Mouse (Mus musculus): ENCODE measurements around the gene Il17f. TPM values are rescaled to one million over a fixed set of nuclear protein-coding genes. Genes with fewer than 3 reads are reported as not detected.
"Not testable (repeated sequence)": the region's sequence is repeated elsewhere in the genome, so short reads cannot be mapped to it uniquely, and the experiment has no call there.

Il17f gene
- polyA plus RNA-seq, 1 experiment from 2014 or later = not detected

- no peaks in the 10 kb centered on the region for H3K4me1 ChIP-seq (ENCODE audit: control insufficient read depth, insufficient read depth, low read length)
- no peak for ATAC-seq (replicated peaks; ENCODE audit: insufficient number of reproducible peaks, low FRiP score, low TSS enrichment)
- no peaks in the 10 kb centered on the region for H3K27me3 ChIP-seq (ENCODE audit: control insufficient read depth, insufficient read depth, low read length)
- H3K9me3 ChIP-seq (replicated peaks; ENCODE audit: control insufficient read depth, low read length) = no peaks in the 10 kb centered on the region
- H3K36me3 ChIP-seq (ENCODE audit: control insufficient read depth, insufficient read depth, low read length) = peaks cover 14% of the 10 kb centered on the region
- no peak overlapping the region for H3K4me2 ChIP-seq
- 97% methylated on average over 2 of the region's 2 CpGs for WGBS (ENCODE audit: insufficient replicate concordance)
- H3K4me3 ChIP-seq (ENCODE audit: low read depth, low read length) = no peak overlapping the region
- H3K9ac ChIP-seq (ENCODE audit: low read depth, low read length) = no peak overlapping the region
- no peak overlapping the region for H3K27ac ChIP-seq (ENCODE audit: low read depth, low read length)
These were observed 10.9 kb upstream of the Il17f start for GRCm38 (mm10) chr1:20801275-20801674.

- no peaks in the 10 kb centered on the region for H3K4me1 ChIP-seq (ENCODE audit: control insufficient read depth, insufficient read depth, low read length)
- no peak for ATAC-seq (replicated peaks; ENCODE audit: insufficient number of reproducible peaks, low FRiP score, low TSS enrichment)
- 85% methylated on average over 5 of the region's 5 CpGs for WGBS (ENCODE audit: insufficient replicate concordance)
- H3K27me3 ChIP-seq (ENCODE audit: control insufficient read depth, insufficient read depth, low read length) = no peaks in the 10 kb centered on the region
- H3K4me3 ChIP-seq (ENCODE audit: low read depth, low read length) = no peak overlapping the region
- no peak overlapping the region for H3K27ac ChIP-seq (ENCODE audit: low read depth, low read length)
- no peak overlapping the region for H3K4me2 ChIP-seq
- H3K9ac ChIP-seq (ENCODE audit: low read depth, low read length) = no peak overlapping the region
- no peaks in the 10 kb centered on the region for H3K9me3 ChIP-seq (replicated peaks; ENCODE audit: control insufficient read depth, low read length)
- no peaks in the 10 kb centered on the region; the same call in 1 of the 2 replicates for H3K36me3 ChIP-seq (ENCODE audit: control insufficient read depth, insufficient read depth, low read length)
These were observed 4.8 kb upstream of the Il17f start for GRCm38 (mm10) chr1:20795178-20795577.

DNA sequence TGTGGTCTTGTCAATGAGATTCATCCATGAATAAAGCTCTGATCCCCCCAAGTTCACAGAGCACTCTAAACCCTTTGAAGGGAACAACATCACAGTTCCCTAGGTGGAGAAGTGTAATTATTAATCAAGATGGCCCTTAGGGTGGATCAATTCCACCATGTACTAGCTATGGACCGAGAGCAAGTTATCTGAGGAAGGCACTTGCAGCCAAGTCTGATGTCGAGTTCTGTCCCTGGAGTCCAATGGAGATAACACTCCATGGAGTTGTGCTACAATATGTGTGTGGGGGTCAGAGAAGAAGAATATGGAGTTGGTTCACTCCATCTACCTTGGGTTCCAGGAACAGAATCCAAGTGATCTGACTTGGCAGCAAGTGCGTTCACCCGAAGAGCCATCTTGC, 4.3 kb upstream of the Il17f start:
- Histone ChIP-seq H3K4me2 (no peak overlapping the region), H3K27ac (ENCODE audit: low read depth, low read length) (no peak overlapping the region), H3K27me3 (ENCODE audit: control insufficient read depth, insufficient read depth, low read length) (no peaks in the 10 kb centered on the region), H3K9me3 (replicated peaks; ENCODE audit: control insufficient read depth, low read length) (no peaks in the 10 kb centered on the region), H3K36me3 (ENCODE audit: control insufficient read depth, insufficient read depth, low read length) (no peaks in the 10 kb centered on the region; the same call in 1 of the 2 replicates), H3K9ac (ENCODE audit: low read depth, low read length) (no peak overlapping the region), H3K4me1 (ENCODE audit: control insufficient read depth, insufficient read depth, low read length) (no peaks in the 10 kb centered on the region), H3K4me3 (ENCODE audit: low read depth, low read length) (no peak overlapping the region)
- 76% methylated on average over 4 of the region's 4 CpGs for WGBS (ENCODE audit: insufficient replicate concordance)
- no peak for ATAC-seq (replicated peaks; ENCODE audit: insufficient number of reproducible peaks, low FRiP score, low TSS enrichment)

DNA sequence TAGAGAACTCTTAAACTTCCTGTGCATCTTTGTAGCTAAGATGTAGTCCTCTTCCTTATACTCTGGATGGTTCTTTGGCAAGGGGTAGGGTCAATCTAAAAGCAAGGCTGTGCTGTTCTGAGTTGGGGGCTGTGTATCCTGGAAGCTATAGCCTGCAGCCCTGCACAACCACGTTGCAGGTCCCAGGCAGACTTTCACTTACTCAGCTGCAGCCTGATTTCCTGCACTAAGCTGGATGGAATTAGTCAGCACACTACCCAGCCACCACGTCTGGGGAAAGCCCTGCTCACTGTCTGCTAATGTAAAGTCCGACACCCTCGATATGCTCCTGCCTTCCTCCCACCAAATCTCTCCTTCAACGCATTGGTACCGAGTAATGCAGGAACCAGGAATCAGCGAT, 997 bp upstream of the Il17f start:
- Histone ChIP-seq H3K9me3 (replicated peaks; ENCODE audit: control insufficient read depth, low read length) (no peaks in the 10 kb centered on the region), H3K36me3 (ENCODE audit: control insufficient read depth, insufficient read depth, low read length) (no peaks in the 10 kb centered on the region), H3K27me3 (ENCODE audit: control insufficient read depth, insufficient read depth, low read length) (no peaks in the 10 kb centered on the region), H3K4me2 (no peak overlapping the region), H3K4me1 (ENCODE audit: control insufficient read depth, insufficient read depth, low read length) (no peaks in the 10 kb centered on the region), H3K27ac (ENCODE audit: low read depth, low read length) (no peak overlapping the region), H3K4me3 (ENCODE audit: low read depth, low read length) (no peak overlapping the region), H3K9ac (ENCODE audit: low read depth, low read length) (no peak overlapping the region)
- ATAC-seq (replicated peaks; ENCODE audit: insufficient number of reproducible peaks, low FRiP score, low TSS enrichment) = no peak
- WGBS (ENCODE audit: insufficient replicate concordance) = 55% methylated on average over 7 of the region's 7 CpGs

- H3K9ac ChIP-seq (ENCODE audit: low read depth, low read length) = no peak overlapping the region
- 53% methylated on average over 10 of the region's 10 CpGs for WGBS (ENCODE audit: insufficient replicate concordance)
- no peaks in the 10 kb centered on the region for H3K27me3 ChIP-seq (ENCODE audit: control insufficient read depth, insufficient read depth, low read length)
- no peak for ATAC-seq (replicated peaks; ENCODE audit: insufficient number of reproducible peaks, low FRiP score, low TSS enrichment)
- no peaks in the 10 kb centered on the region for H3K9me3 ChIP-seq (replicated peaks; ENCODE audit: control insufficient read depth, low read length)
- H3K4me2 ChIP-seq = no peak overlapping the region
- no peaks in the 10 kb centered on the region for H3K36me3 ChIP-seq (ENCODE audit: control insufficient read depth, insufficient read depth, low read length)
- H3K27ac ChIP-seq (ENCODE audit: low read depth, low read length) = no peak overlapping the region
- no peak overlapping the region for H3K4me3 ChIP-seq (ENCODE audit: low read depth, low read length)
- no peaks in the 10 kb centered on the region for H3K4me1 ChIP-seq (ENCODE audit: control insufficient read depth, insufficient read depth, low read length)
These were observed 2.0 kb downstream of the Il17f start for GRCm38 (mm10) chr1:20788419-20788818.

DNA sequence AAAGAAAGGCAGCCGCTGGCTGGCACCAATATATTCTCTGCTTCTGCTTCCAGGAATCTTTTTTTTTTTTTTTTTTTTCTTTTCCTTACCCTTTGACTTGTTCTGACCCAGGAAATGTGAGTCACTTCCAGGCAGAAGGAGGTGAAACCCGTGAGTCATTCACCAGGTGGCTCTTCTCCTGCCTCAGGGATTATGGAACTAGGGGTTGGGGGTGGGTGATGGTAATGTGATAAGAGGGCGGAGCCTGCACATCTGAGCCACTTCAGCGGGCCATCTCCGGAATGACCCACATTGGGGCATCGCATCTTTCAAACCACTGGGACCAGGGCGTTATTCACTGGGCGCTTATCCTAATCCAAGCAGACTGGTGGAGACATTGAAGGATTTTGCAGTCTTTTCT, 3.4 kb downstream of the Il17f start:
- no peaks in the 10 kb centered on the region for H3K27me3 ChIP-seq (ENCODE audit: control insufficient read depth, insufficient read depth, low read length)
- no peak overlapping the region for H3K4me3 ChIP-seq (ENCODE audit: low read depth, low read length)
- no peak overlapping the region for H3K4me2 ChIP-seq
- no peak overlapping the region for H3K9ac ChIP-seq (ENCODE audit: low read depth, low read length)
- no peaks in the 10 kb centered on the region for H3K36me3 ChIP-seq (ENCODE audit: control insufficient read depth, insufficient read depth, low read length)
- H3K27ac ChIP-seq (ENCODE audit: low read depth, low read length) = no peak overlapping the region
- WGBS (ENCODE audit: insufficient replicate concordance) = 27% methylated on average over 8 of the region's 8 CpGs
- H3K9me3 ChIP-seq (replicated peaks; ENCODE audit: control insufficient read depth, low read length) = no peaks in the 10 kb centered on the region
- no peak for ATAC-seq (replicated peaks; ENCODE audit: insufficient number of reproducible peaks, low FRiP score, low TSS enrichment)
- no peaks in the 10 kb centered on the region for H3K4me1 ChIP-seq (ENCODE audit: control insufficient read depth, insufficient read depth, low read length)

DNA sequence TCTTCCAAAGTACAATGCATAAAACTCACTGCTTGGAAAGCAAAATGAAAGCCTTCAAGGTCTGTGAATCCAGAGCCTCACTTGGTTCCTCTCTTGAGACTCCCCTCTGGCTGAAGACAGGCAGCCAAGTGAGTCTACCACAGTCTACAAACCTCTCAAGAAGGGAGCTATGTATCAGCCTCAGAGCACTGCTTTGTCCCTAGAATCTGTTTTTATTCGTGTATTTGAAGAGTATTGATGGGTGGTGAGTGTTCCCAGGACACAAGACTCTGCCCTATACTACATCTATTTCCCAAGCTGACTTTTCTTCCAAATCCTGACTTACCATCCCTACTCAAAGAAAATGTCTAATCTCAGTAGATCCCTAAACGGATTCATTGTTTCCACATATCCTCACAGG, 12.1 kb downstream of the Il17f start:
- H3K9ac ChIP-seq (ENCODE audit: low read depth, low read length) = no peak overlapping the region
- ATAC-seq (replicated peaks; ENCODE audit: insufficient number of reproducible peaks, low FRiP score, low TSS enrichment) = no peak
- WGBS (ENCODE audit: insufficient replicate concordance) = 66% methylated on average over 2 of the region's 2 CpGs
- no peaks in the 10 kb centered on the region for H3K27me3 ChIP-seq (ENCODE audit: control insufficient read depth, insufficient read depth, low read length)
- H3K4me2 ChIP-seq = no peak overlapping the region
- no peaks in the 10 kb centered on the region for H3K9me3 ChIP-seq (replicated peaks; ENCODE audit: control insufficient read depth, low read length)
- no peak overlapping the region for H3K4me3 ChIP-seq (ENCODE audit: low read depth, low read length)
- H3K4me1 ChIP-seq (ENCODE audit: control insufficient read depth, insufficient read depth, low read length) = no peaks in the 10 kb centered on the region
- H3K36me3 ChIP-seq (ENCODE audit: control insufficient read depth, insufficient read depth, low read length) = no peaks in the 10 kb centered on the region
- H3K27ac ChIP-seq (ENCODE audit: low read depth, low read length) = no peak overlapping the region

DNA sequence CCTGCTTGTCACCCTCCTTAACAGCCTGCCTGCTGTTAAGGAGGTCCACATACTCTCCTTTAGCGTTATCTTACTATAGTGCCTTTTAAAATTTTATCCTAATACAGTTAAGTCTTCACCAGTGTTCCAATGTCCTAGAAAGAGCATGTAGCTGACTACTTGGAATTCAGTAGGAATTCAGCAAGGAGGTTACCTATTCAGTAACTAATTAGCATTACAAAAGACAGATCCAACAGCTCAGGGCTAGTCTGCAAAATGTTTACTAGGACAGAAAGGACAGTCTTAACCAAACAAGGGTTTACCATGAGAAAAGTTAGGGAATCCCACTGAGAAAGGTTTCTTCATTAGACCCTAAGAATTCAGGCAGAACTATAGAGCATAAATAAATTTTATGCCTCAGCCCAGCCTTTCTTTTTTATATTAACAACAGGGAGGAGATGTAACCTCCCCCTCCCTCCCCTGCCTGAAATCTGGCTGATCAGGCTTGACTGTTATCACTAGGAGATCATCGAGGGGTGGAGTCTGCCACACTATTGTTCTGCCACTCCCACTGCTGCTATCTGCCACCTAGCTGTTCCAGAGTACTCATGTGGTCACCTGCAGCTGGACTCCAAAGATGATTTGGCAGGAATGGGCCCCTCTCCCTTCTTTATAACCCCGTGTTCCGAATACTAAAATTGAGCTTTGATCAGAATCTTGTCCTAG, 16.2 kb downstream of the Il17f start:
- not testable (repeated sequence) for H3K4me3 ChIP-seq (ENCODE audit: low read depth, low read length); H3K4me1 ChIP-seq (ENCODE audit: control insufficient read depth, insufficient read depth, low read length); H3K27ac ChIP-seq (ENCODE audit: low read depth, low read length); H3K9ac ChIP-seq (ENCODE audit: low read depth, low read length); H3K9me3 ChIP-seq (replicated peaks; ENCODE audit: control insufficient read depth, low read length); ATAC-seq (replicated peaks; ENCODE audit: insufficient number of reproducible peaks, low FRiP score, low TSS enrichment); H3K4me2 ChIP-seq; H3K36me3 ChIP-seq (ENCODE audit: control insufficient read depth, insufficient read depth, low read length); H3K27me3 ChIP-seq (ENCODE audit: control insufficient read depth, insufficient read depth, low read length)
- 83% methylated on average over 4 of the region's 4 CpGs for WGBS (ENCODE audit: insufficient replicate concordance)

GRCm38 (mm10) chr1:20766526-20766925, 23.9 kb downstream of the Il17f start:
- no peaks in the 10 kb centered on the region for H3K4me1 ChIP-seq (ENCODE audit: control insufficient read depth, insufficient read depth, low read length)
- no peak overlapping the region for H3K27ac ChIP-seq (ENCODE audit: low read depth, low read length)
- H3K27me3 ChIP-seq (ENCODE audit: control insufficient read depth, insufficient read depth, low read length) = no peaks in the 10 kb centered on the region
- H3K9me3 ChIP-seq (replicated peaks; ENCODE audit: control insufficient read depth, low read length) = no peaks in the 10 kb centered on the region
- ATAC-seq (replicated peaks; ENCODE audit: insufficient number of reproducible peaks, low FRiP score, low TSS enrichment) = no peak
- no peaks in the 10 kb centered on the region for H3K36me3 ChIP-seq (ENCODE audit: control insufficient read depth, insufficient read depth, low read length)
- H3K4me2 ChIP-seq = no peak overlapping the region
- H3K9ac ChIP-seq (ENCODE audit: low read depth, low read length) = no peak overlapping the region
- H3K4me3 ChIP-seq (ENCODE audit: low read depth, low read length) = no peak overlapping the region
- 71% methylated on average over 6 of the region's 6 CpGs for WGBS (ENCODE audit: insufficient replicate concordance)

Data from heart, embryonic 11.5 days (tissue).